Mouse (Mus musculus) MEL (cell line): Measurements from ENCODE around the gene Gm8159.
"Not testable (repeated sequence)": the region's sequence is repeated elsewhere in the genome, so short reads cannot be mapped to it uniquely, and the experiment has no call there.

Experiments used
- BHLHE40 ChIP-seq: IDR thresholded peaks from 2 replicates; pipeline ENCODE4 v1.6.1; 2012; ENCODE audit warnings: low read depth, mild to moderate bottlenecking, inconsistent platforms, low read length, improper control_type of control experiment, borderline replicate concordance
- CTCF ChIP-seq, 3 experiments: IDR thresholded peaks in 2 of 3; conservative IDR thresholded peaks in 1 of 3; 2 replicates each; pipeline ENCODE4 v1.5.1; 2011 to 2012; ENCODE audit warnings: low read length in 3 of 3, low read depth in 2 of 3, mild to moderate bottlenecking in 2 of 3, improper control_type of control experiment in 1 of 3, inconsistent platforms in 1 of 3, mixed read lengths in 1 of 3, moderate library complexity in 1 of 3; ENCODE audit not compliant: control insufficient read depth in 1 of 3, insufficient read depth in 1 of 3, poor library complexity in 1 of 3, severe bottlenecking in 1 of 3
- E2F4 ChIP-seq: IDR thresholded peaks from 2 replicates; pipeline ENCODE4 v1.6.1; 2011; ENCODE audit warnings: low read depth, low read length, improper control_type of control experiment, borderline replicate concordance
- ELF1 ChIP-seq: IDR thresholded peaks from 2 replicates; pipeline ENCODE4 v1.6.1; 2014; ENCODE audit warnings: low read depth, mild to moderate bottlenecking, inconsistent platforms, low read length, improper control_type of control experiment, moderate library complexity
- EP300 ChIP-seq, 2 experiments: IDR thresholded peaks; 2 replicates each; pipeline ENCODE4 v1.6.1; 2011; ENCODE audit warnings: improper control_type of control experiment in 2 of 2, low read length in 2 of 2, low read depth in 1 of 2, mild to moderate bottlenecking in 1 of 2
- GATA1 ChIP-seq: IDR thresholded peaks from 2 replicates; pipeline ENCODE4 v1.6.1; 2011; ENCODE audit warnings: low read depth, low read length, improper control_type of control experiment
- HCFC1 ChIP-seq: IDR thresholded peaks from 2 replicates; pipeline ENCODE4 v1.6.1; 2012; ENCODE audit warnings: low read depth, mild to moderate bottlenecking, inconsistent platforms, low read length, improper control_type of control experiment, moderate library complexity
- MAFK ChIP-seq: IDR thresholded peaks from 2 replicates; pipeline ENCODE4 v1.6.1; 2011; ENCODE audit warnings: low read depth, mild to moderate bottlenecking, low read length, improper control_type of control experiment, borderline replicate concordance
- NELFE ChIP-seq: IDR thresholded peaks from 2 replicates; pipeline ENCODE4 v1.6.1; 2011; ENCODE audit warnings: low read depth, low read length, improper control_type of control experiment
- NRF1 ChIP-seq: IDR thresholded peaks from 2 replicates; pipeline ENCODE4 v1.6.1; 2014; ENCODE audit warnings: low read depth, mild to moderate bottlenecking, inconsistent platforms, low read length, improper control_type of control experiment, moderate library complexity; ENCODE audit not compliant: poor library complexity, insufficient read depth, severe bottlenecking
- POLR2A ChIP-seq, 2 experiments: IDR thresholded peaks; 2 replicates each; pipeline ENCODE4 v1.6.1; 2011 to 2012; ENCODE audit warnings: low read length in 2 of 2, mild to moderate bottlenecking in 2 of 2, control low read depth in 1 of 2, improper control_type of control experiment in 1 of 2, low read depth in 1 of 2, moderate library complexity in 1 of 2; ENCODE audit not compliant: control insufficient read depth in 1 of 2, insufficient read depth in 1 of 2, poor library complexity in 1 of 2
- SIN3A ChIP-seq: IDR thresholded peaks from 2 replicates; pipeline ENCODE4 v1.6.1; 2012; ENCODE audit warnings: low read length, improper control_type of control experiment, inconsistent platforms
- ZC3H11A ChIP-seq: IDR thresholded peaks from 2 replicates; pipeline ENCODE4 v1.6.1; 2012; ENCODE audit warnings: low read depth, mild to moderate bottlenecking, inconsistent platforms, low read length, improper control_type of control experiment

- not testable (repeated sequence) for TF ChIP-seq EP300 (IDR thresholded peaks at IDR 0.05; ENCODE audit: low read depth in 1 of 2, low read length in 2 of 2); ZC3H11A; NELFE; POLR2A (IDR thresholded peaks at IDR 0.05; ENCODE audit: control insufficient read depth in 1 of 2, insufficient read depth in 1 of 2, low read depth in 1 of 2, low read length in 2 of 2, poor library complexity in 1 of 2); ELF1; HCFC1; SIN3A; GATA1; NRF1; E2F4; MAFK; BHLHE40
- 0 out of 6 replicates have a peak, but pooled peaks of 1 of the 3 experiments have one; percentile 9 for TF ChIP-seq CTCF (IDR thresholded peaks at IDR 0.05 in 2 of 3, conservative IDR thresholded peaks at IDR 0.05 in 1 of 3; ENCODE audit: control insufficient read depth in 1 of 3, insufficient read depth in 1 of 3, low read depth in 2 of 3, low read length in 3 of 3, poor library complexity in 1 of 3, severe bottlenecking in 1 of 3)
Observed at GRCm38 (mm10) chr14:4650324-4650723, 18.2 kb downstream of the Gm8159 start.
